Mouse (Mus musculus) frontal cortex, postnatal 10 days (tissue): ENCODE data around the gene Nrgn.

Source experiments
- DNase-seq, 2 experiments: peaks; one replicate each; pipeline ENCODE4 v3.0.0; 2022; ENCODE audit warnings: low spot score in 2 of 2, mixed read lengths in 1 of 2

Nrgn gene

GRCm38 (mm10) chr9:37552536-37553293, at the start of gene Nrgn:
Gene Nrgn (minus strand): TSS chr9:37552904.
- peak; percentile 81 to 82 for DNase-seq

- DNase-seq = no peak
These were observed 48.0 kb upstream of the Nrgn start for GRCm38 (mm10) chr9:37600538-37601205.

- no peak for DNase-seq
These were observed 45.9 kb upstream of the Nrgn start for GRCm38 (mm10) chr9:37598637-37599036.

- no peak for DNase-seq
These were observed 42.9 kb upstream of the Nrgn start for GRCm38 (mm10) chr9:37595570-37595969.

GRCm38 (mm10) chr9:37593690-37594089, 41.0 kb upstream of the Nrgn start:
- no peak for DNase-seq

- no peak for DNase-seq
These were observed 39.9 kb upstream of the Nrgn start for GRCm38 (mm10) chr9:37592633-37593032.

GRCm38 (mm10) chr9:37592025-37592424, 39.3 kb upstream of the Nrgn start:
- DNase-seq = no peak

GRCm38 (mm10) chr9:37590381-37590780, 37.7 kb upstream of the Nrgn start:
- no peak for DNase-seq

- DNase-seq = no peak
These were observed 34.0 kb upstream of the Nrgn start for GRCm38 (mm10) chr9:37586718-37587117.

- DNase-seq = no peak
These were observed 30.9 kb upstream of the Nrgn start for GRCm38 (mm10) chr9:37583594-37583993.

GRCm38 (mm10) chr9:37576436-37576930, 23.8 kb upstream of the Nrgn start:
- peak in 1 of 2 experiments; percentile 34 for DNase-seq

GRCm38 (mm10) chr9:37572204-37572876, 19.6 kb upstream of the Nrgn start:
- DNase-seq = no peak

- DNase-seq = no peak
These were observed 16.6 kb upstream of the Nrgn start for GRCm38 (mm10) chr9:37569231-37569835.

- DNase-seq = no peak
These were observed 16.0 kb upstream of the Nrgn start for GRCm38 (mm10) chr9:37568605-37569214.

- DNase-seq = peak; percentile 39 to 61
These were observed 15.3 kb upstream of the Nrgn start for GRCm38 (mm10) chr9:37567892-37568604.

GRCm38 (mm10) chr9:37567454-37567853, 14.8 kb upstream of the Nrgn start:
- no peak for DNase-seq

- DNase-seq = no peak
These were observed 14.3 kb upstream of the Nrgn start for GRCm38 (mm10) chr9:37567019-37567418.

- DNase-seq = no peak
These were observed 11.1 kb upstream of the Nrgn start for GRCm38 (mm10) chr9:37563805-37564204.

- DNase-seq = no peak
These were observed 7.9 kb upstream of the Nrgn start for GRCm38 (mm10) chr9:37560617-37561016.

GRCm38 (mm10) chr9:37556366-37556765, 3.7 kb upstream of the Nrgn start:
- no peak for DNase-seq
